In the genomic region with DNA sequence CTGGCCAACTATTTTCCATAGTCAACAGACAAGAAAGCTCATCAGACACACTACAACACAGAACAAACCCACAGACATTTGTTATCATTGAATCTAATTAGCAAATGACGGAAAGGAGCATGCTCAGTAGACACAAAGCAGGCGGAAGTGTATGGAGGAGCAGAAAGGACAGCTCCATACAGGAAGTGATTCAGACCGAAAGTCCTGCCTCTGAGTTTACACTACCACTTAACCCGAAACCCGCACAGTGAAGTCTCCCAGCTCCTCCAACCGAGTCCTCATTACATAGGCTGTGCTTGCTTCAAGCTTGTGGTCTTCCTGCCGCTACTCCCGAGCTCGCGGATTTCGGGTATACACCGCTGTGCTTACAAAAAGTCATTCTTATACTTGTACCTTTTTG, we compare ENCODE assay signal across 21 mouse cellular contexts. TPM values are rescaled to one million over a fixed set of nuclear protein-coding genes. Genes with fewer than 3 reads are reported as not detected.
A peak's percentile ranks its signal among the peaks of the same experiment; 100 is the strongest.
DNase-seq lines count a peak whose midpoint lies in the region; ATAC-seq and TF ChIP-seq lines count a peak whose summit lies in the region.
"Had no signal": no experiment of that assay in that cellular context is flagged by ENCODE, and none has a peak within 500 bp of the region (broad histone marks: within the 10 kb centered on the region; RNA-seq: fewer than 3 reads in every experiment).

No protein-coding gene starts in this region.

- no peak overlapping the region for H3K4me3 ChIP-seq in liver, adult 2 months (ENCODE audit: insufficient read depth, low read depth, low read length)
- peak overlapping the region; percentile 23; the same call in 1 of the 2 replicates for H3K4me3 ChIP-seq in small intestine, adult 2 months (ENCODE audit: low read depth, low read length)
- no peak overlapping the region for H3K4me3 ChIP-seq in hindbrain, embryonic 14.5 days (replicated peaks; ENCODE audit: low read length)
- H3K4me3 ChIP-seq: gastrocnemius, adult 2 months had no signal

- ATAC-seq in CD4-positive, CD25-positive, alpha-beta regulatory T cell, adult 4 months: peak; percentile 97
- no peak for ATAC-seq in hindbrain, embryonic 14.5 days (ENCODE audit: low FRiP score)
- ATAC-seq: hindbrain, embryonic 16.5 days; Patski had no signal

- no peaks in the 10 kb centered on the region for H3K79me2 ChIP-seq in liver, adult 2 months (ENCODE audit: control insufficient read depth, insufficient read depth, low read length)

- WGBS in liver, adult 2 months: 88% methylated on average over 12 of the region's 12 CpGs
- 87% methylated on average over 12 of the region's 12 CpGs for WGBS in small intestine, adult 2 months
- 95% methylated on average over 12 of the region's 12 CpGs for WGBS in hindbrain, embryonic 14.5 days

- H3K36me3 ChIP-seq in liver, adult 2 months (ENCODE audit: control insufficient read depth, insufficient read depth, low read length): no peaks in the 10 kb centered on the region
- H3K36me3 ChIP-seq in small intestine, adult 2 months (ENCODE audit: control insufficient read depth, insufficient read depth, low read length): no peaks in the 10 kb centered on the region
- H3K36me3 ChIP-seq in hindbrain, embryonic 14.5 days (replicated peaks; ENCODE audit: control insufficient read depth, insufficient read depth): peaks cover 15% of the 10 kb centered on the region

- DNase-seq in liver, adult 2 months (ENCODE audit: extremely low read depth, low read depth, low spot score): peak; percentile 28
- DNase-seq in liver (no peak), R1 (ENCODE audit: low read depth, low spot score) (peak; percentile 39)
- DNase-seq in hindbrain, embryonic 14.5 days (ENCODE audit: low spot score): no peak
- no peak for DNase-seq in right cerebral cortex, postnatal 25 days
- DNase-seq: adrenal gland, postnatal 25 days; cerebellum, adult 11-12 months; cerebellum, postnatal 14 days; gastrocnemius, adult 2 months; heart, postnatal 36 days; kidney, adult 8-10 months; kidney, postnatal 25 days; left cerebral cortex, postnatal 4 days; lung, adult 2 months; lung, postnatal 4 days; thymus, postnatal 25 days had no signal

- H3K9me3 ChIP-seq in hindbrain, embryonic 14.5 days (ENCODE audit: control insufficient read depth, low read length): no peaks in the 10 kb centered on the region

- H3K4me1 ChIP-seq in liver, adult 2 months (ENCODE audit: control insufficient read depth, insufficient read depth, low read length): no peaks in the 10 kb centered on the region
- H3K4me1 ChIP-seq in small intestine, adult 2 months (ENCODE audit: control insufficient read depth, insufficient read depth, insufficient read length, low read length): peaks cover 13% of the 10 kb centered on the region; the same call in 1 of the 2 replicates
- H3K4me1 ChIP-seq in hindbrain, embryonic 14.5 days (replicated peaks; ENCODE audit: control insufficient read depth, insufficient read depth, low read length): 0 out of 2 replicates have a peak, but pooled peaks cover 3% of the 10 kb centered on the region

- no peak overlapping the region for H3K4me2 ChIP-seq in hindbrain, embryonic 14.5 days (replicated peaks)
- H3K4me2 ChIP-seq: liver, embryonic 11.5 days had no signal

- no peak for TF ChIP-seq CTCF in liver, adult 2 months (IDR thresholded peaks at IDR 0.05; ENCODE audit: low read depth, low read length)
- no peak for TF ChIP-seq CTCF in small intestine, adult 2 months (IDR thresholded peaks at IDR 0.05; ENCODE audit: extremely low read depth, insufficient read length, insufficient replicate concordance, low read depth, low read length)

- H3K9ac ChIP-seq in liver, adult 2 months (ENCODE audit: low read depth, low read length): no peak overlapping the region
- no peak overlapping the region for H3K9ac ChIP-seq in hindbrain, embryonic 14.5 days

- TF ChIP-seq POLR2A in liver, adult 2 months (IDR thresholded peaks at IDR 0.05; ENCODE audit: extremely low read depth, insufficient read depth, low read length): no peak
- TF ChIP-seq POLR2A in small intestine, adult 2 months (IDR thresholded peaks at IDR 0.05; ENCODE audit: low read depth, low read length): no peak

- H3K27me3 ChIP-seq in liver, adult 2 months (ENCODE audit: control insufficient read depth, insufficient read depth, low read length): no peaks in the 10 kb centered on the region
- H3K27me3 ChIP-seq in small intestine, adult 2 months (ENCODE audit: control insufficient read depth, insufficient read depth, low read length): no peaks in the 10 kb centered on the region
- no peaks in the 10 kb centered on the region for H3K27me3 ChIP-seq in hindbrain, embryonic 14.5 days (ENCODE audit: control insufficient read depth, insufficient read depth, low read length)
- H3K27me3 ChIP-seq: Patski had no signal

- H3K27ac ChIP-seq in liver, adult 2 months (replicated peaks; ENCODE audit: insufficient read depth, low read depth, low read length): no peak overlapping the region
- no peak overlapping the region for H3K27ac ChIP-seq in small intestine, adult 2 months (ENCODE audit: insufficient read depth, low read depth, low read length)
- no peak overlapping the region for H3K27ac ChIP-seq in hindbrain, embryonic 14.5 days
- H3K27ac ChIP-seq: gastrocnemius, adult 2 months had no signal

RNA-seq across cellular contexts. Expression of gene Mtmr2, which starts 46.4 kb away (rescaled TPM):
- total RNA-seq in liver, adult 2 months (2014; rRNA removed): 27.9 and 28.3 TPM in 2 replicates
- polyA plus RNA-seq in liver, adult 2 months (2012; rRNA removed): 28.6 and 33.0 TPM in 2 replicates
- polyA plus RNA-seq in CD4-positive, CD25-positive, alpha-beta regulatory T cell, adult 4 months (2017; shearing (Covaris generic)): 10 to 100 TPM; 30.9 to 31.9 TPM
- 7.5 and 26.6 TPM in 2 replicates for polyA plus RNA-seq in small intestine, adult 2 months (2012; rRNA removed)
- polyA plus RNA-seq in hindbrain, embryonic 14.5 days (2014; fragmentation: Nextera tagmentation; extraction: Ambion mirVana): 51.0 and 54.4 TPM in 2 replicates

Comparison
In these comparisons a context has a peak if more than half of its experiments do, and no peak if none do; other contexts are left out.
1. DNase-seq: peak in liver, adult 2 months (single experiment) and R1 (single experiment); none in liver (single experiment), hindbrain, embryonic 14.5 days (single experiment) and right cerebral cortex, postnatal 25 days (single experiment).